Mouse (Mus musculus): ENCODE data around the gene Olfr111.
"Not testable (repeated sequence)": the region's sequence is repeated elsewhere in the genome, so short reads cannot be mapped to it uniquely, and the experiment has no call there.

DNA sequence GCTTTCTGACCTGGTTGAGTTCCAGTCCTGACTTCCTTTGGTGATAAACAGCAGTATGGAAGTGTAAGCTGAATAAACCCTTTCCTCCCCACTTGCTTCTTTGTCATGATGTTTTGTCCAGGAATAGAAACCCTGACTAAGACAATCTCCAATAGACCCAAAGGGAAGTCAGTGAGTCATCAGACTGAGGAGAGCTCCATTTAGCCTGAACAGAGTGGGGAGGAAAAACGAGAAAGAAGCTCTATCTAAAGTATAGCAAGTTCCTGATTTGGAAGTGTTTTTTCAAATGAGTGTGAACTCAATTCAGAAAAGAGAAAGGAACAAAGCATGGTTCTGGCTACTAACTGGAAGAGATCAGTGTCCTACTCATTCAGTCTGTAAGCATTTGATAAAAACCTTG, 30.6 kb downstream of the Olfr111 start:
- TF ChIP-seq CTCF (conservative IDR thresholded peaks at IDR 0.05; ENCODE audit: low read length); POU5F1 (IDR thresholded peaks at IDR 0.05; ENCODE audit: borderline replicate concordance, low read length); NANOG (IDR thresholded peaks at IDR 0.05; ENCODE audit: borderline replicate concordance, low read length): not testable (repeated sequence)

Measured in E14TG2a.4 (cell line).